Mouse (Mus musculus): ENCODE results near the gene Tmod1. TPM values are rescaled to one million over a fixed set of nuclear protein-coding genes. Genes with fewer than 3 reads are reported as not detected.

Gene Tmod1
- polyA plus RNA-seq, 3 experiments from 2014 or later = 4.1 to 5.1 TPM; not detected in 1

DNA sequence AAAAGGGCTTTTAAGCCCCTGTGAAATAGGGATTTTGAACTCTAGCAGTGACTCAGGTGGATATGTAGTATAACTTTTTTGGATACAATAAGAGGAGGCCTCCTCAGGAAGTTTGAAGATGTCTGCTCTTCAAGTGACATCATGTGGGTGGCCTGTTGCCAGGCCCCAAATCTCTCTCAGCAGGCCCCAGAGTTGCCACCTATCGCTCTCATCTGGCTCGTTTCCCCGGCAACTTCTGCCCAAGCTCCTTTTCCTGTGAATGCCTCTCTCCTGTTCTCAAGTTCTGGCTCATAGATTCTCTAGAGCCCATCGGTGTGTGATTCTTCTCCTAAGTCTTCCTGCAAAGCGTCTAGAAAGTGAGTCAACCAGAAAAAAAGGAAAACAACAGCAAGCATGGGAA lies 17.4 kb downstream of the Tmod1 start:
- ATAC-seq = no peak

DNA sequence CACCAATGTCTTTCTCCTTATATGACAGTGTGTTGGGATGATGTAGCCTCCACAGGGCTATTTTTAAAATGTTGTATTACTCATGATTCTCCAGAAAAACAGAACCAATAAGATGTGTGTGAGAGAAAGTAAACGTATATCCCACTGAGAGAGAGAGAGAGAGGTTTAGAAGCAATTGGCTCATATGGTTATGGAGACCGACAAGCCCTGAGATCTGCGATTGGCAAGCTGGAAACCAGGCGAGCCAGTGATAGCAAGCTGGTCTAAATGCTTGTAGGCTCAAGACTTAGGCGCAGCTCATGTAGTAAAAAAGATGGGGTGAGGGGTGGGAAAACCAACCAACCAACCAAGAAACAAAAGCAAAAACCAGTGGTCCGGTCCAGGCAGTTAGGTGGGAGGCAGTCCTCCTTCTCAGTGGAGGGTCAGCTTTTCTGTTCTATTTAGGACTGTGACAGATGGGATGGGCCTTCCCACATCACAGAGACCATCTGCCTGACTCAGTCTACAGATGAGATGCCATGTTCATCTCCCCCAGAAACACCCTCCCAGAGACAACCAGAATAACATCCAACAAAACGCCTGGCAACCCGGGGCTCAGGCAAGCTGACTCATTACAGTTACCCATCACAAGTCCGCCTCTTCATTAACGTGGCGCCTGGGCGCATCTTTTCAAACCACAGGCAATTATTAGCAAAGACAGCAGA lies 22.7 kb downstream of the Tmod1 start:
- ATAC-seq = no peak

DNA sequence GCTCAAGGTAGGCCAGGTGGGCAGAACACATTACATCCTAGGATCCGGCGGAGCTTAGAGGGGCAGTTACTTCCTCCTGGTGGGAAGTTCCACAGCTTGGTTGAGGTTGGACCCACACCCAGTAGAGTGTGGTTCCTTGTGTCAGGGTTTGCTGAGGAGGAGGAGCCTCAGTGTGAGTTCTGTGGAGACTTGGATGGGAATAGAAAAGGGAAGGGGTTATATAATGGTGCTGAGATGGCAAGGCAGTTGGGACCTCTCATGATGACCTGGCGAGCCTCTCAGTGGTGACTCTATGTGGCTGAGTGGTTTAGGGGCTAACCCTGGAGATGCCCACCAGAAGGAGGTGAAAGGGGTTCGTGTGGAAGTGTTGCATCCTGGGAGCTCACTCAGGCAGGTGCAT lies 25.1 kb downstream of the Tmod1 start:
- no peak for ATAC-seq

DNA sequence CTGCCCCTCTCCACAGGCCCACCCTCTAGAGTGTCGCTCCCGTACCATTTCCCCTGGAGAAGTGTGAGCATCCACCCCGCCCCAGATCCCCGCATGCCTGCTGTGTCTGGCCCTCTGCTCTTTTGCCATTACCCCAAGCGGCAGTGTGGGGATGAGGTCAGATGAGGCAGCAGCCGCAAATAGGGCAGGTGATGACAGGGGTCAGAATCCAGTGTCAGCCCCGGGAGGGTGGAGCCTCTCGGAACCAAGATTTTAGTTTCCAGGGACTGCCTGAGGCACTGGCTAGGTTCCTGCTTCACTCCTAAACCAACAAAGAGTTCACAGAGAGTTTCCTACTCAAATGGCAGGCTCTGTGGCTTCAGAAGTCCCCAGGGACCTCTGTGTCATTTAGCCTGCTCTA lies 25.5 kb downstream of the Tmod1 start:
- ATAC-seq = no peak

DNA sequence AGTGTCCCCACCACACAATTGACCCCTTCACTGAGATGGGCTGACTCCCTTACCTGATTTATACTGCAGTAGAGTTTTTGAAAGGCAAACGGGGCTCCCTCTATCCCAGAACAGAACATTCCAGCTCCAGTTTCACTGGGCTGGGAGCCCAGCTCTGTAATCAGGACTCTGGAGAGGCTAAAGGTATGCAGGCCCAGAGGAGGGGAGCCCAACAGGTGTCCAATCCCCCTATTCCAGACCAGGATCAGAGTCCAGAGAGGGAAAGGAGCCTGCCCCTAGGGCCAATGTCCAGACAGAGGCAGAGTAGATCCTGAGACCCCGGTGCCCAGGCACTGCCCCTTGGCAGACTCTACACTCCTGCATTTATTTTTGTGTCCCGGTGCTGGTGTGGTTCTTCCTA lies 26.2 kb downstream of the Tmod1 start:
- ATAC-seq = no peak

DNA sequence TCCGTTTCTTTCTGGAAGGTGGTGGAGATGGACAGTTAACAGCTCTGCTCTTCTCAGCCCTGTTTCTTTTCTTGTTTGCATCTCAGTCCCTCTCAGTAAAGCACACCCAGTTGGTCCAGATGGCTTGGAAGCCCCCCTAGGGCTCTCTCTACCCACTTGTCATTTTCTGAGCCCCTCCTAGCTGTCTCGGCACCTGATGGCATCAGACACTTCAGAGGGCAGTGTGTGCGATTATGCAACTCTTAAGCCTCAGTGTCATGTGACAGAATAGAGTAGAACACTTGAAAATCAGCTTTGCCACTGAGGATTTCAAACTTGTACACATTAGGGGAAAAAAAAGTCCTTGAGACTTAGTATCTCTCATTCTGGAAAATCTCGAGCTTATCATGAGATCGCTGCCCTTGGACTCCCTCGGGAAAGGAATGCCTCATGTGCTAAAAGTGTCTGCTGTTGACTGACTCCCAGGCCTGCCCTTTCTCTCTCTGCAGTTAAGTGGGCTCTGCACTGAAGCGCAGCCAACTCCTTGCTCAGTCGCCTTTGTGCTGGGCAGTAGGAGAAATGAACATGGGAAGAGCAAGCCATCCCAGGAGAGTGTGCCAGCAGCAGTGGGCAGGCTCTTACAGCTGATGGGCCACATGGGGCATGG lies 27.1 kb downstream of the Tmod1 start:
- ATAC-seq = no peak

DNA sequence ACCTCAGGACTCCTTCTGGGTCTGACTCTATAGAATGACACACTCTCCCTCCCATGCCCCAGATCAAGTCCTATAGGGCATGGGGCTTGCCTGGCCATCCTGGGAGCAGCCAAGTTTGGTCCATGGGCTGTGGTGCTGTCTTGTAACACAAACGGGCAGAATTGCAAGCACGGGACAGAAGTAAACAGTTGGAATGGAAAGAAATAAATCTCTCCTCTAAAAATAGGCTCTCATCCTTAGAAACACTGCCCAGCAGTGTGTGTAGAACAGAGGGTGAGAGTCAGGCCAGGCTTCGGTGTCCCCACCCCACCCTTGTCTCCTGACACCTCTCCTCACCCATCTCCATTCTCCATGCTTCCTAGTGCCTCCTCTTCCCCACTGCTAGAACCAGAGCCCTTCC lies 29.3 kb downstream of the Tmod1 start:
- ATAC-seq = no peak

DNA sequence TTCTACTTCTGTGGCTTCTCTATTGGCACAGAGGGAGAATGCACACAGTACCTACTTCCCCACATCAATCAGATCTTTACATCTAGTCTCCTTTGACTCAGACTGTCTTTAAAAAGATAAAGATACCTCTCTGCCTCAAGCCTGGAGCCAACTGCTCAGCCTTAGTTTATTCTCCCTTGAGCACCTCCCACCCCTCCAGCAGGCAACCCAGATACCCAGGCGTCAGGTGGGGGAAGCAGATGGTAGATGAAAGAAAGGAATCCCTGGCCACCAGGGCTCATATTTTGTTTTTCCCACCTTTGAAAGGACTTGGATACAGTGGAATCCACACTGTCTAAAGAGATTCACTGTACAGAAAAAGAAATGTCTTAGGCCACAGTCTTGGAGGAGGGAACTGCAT lies 29.8 kb downstream of the Tmod1 start:
- no peak for ATAC-seq

DNA sequence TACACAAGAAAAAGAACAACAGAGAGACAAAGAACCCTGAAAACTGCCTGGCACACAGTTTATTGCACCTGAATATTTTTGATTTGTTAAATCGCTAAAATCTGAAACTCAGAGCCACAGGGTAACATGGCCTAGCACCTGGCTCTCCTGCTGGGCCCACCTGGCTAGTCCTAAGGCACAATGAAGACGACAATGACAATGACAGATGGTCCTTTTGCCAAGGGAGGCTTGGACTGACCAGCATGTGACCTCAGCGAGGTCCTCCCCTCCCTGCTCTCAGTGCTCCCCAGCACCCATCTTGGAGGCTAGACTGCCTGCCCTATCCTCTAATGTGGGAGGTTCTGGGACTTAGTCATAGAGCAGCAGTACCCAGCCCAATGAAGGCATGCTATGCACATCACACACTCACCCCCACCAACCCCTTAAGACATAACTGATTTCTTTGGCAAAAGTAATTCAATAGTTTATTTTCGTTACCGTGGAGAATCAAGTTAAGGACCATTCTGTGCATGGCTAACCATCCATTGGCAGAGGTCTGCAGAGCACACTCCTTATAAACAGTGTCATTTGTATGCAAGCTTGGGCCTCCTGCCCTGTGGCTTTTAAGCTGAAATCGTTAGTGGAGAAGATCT lies 31.2 kb downstream of the Tmod1 start:
- ATAC-seq = no peak

DNA sequence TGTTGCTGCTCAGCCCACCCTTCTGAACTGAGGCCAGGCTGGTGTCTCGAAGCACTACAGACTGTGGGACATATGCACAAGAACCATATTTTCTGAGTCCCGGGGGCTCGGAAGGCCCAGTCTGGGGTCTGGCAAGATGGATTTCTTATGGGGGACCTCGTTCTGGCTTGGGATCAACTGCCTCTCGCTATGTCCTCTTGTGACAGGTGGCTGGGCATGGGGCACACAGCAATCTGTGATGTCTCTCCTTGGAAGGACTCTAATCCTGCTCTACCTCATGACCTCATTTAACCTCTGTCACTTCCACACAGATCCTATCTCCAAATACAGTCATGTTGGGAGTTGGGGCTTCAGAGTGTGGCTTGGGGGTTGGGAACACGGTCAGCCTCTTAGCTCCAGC lies 33.9 kb downstream of the Tmod1 start:
- no peak for ATAC-seq

DNA sequence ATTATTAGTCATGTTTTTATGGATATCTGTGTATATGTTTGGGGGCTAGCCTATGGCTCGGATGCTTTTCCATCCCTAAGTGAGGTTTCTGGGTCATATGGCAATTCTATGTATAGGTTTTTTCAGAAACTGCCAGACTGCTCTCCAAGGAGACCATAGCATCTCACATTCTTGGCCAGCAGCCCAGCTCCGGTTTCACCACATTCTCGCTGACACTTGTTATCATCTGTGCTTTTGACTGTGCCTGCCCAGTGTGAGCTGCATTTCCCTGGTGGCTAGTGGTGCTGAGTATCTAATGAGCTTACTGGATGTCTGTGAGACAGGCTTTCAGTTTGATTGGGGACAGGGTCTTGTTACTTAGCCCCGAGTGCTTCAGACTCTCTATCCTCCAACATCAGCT lies 35.0 kb downstream of the Tmod1 start:
- no peak for ATAC-seq

DNA sequence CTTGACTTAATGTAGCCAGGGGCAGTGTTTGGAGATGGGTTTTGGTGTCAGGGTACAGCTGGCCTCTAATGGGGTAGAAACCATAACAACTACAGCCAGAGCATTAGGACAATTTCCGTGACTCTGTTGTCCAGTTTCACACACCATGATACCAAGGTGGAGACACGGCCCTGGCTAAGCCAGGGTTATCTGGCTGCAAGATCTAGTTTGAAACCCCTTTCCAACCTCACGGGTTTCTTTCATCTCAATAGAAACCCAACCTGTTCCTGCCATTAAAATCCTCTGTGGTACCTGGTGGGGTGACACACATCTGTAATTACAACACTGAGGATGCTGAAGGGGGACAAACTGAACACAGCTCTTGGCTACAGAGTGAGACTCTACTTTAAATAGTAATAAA lies 36.9 kb downstream of the Tmod1 start:
- no peak for ATAC-seq

DNA sequence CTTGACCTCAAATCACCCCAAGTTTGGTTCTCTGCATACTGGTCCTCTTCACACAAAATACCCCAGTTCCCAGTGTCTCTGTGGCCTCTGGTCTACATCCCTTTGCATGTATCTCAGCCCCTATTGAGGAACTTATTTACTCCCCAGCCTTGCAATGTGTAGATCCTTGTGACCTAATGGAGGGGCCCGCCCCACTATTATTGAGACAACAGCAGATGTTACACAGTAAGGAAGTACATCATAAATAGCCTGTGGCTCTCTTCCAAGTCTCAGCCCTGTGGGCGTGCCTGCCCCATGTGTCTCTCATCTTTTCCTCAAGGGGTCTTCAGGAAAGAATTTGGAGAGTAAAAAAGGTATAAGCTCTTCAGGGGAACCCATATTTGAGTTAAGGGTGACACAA lies 38.2 kb downstream of the Tmod1 start:
- ATAC-seq = no peak

DNA sequence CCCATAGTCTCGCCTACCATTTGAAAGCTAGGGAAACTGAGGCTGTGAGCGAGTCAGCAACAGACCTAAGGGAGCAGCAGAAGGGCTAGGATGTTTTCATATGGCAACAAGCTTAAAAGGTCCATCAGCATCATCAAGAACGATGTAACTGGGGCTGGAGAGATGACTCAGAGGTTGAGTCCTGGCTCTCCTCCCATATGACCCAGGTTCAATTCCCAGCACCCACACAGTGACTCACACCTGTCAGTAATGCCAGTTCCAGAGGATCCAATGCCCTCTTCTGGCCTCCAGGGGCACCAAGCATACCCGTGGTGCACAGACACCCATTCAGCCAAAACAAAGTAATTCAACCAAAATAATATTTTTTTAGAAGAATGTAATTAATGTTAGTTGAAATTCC lies 41.5 kb downstream of the Tmod1 start:
- ATAC-seq = no peak

DNA sequence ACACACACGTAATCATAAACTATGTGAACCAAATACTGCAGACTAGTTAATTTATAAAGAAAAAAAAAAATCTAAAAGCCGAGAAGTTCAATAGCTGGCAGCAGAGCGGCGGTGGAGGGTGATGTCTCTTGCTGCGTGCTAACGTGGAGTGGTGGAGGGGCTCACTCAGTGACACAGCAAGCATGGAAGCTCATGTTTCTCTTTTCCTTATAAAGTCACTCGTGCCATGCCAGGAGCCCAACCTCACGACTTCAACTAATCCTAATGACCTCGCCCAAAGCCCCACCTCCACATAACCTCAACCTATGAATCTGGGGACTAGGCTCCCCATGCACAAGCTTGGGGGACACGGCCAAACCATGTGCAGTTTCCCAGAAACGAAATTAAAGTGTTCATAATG lies 43.8 kb downstream of the Tmod1 start:
- ATAC-seq = no peak

DNA sequence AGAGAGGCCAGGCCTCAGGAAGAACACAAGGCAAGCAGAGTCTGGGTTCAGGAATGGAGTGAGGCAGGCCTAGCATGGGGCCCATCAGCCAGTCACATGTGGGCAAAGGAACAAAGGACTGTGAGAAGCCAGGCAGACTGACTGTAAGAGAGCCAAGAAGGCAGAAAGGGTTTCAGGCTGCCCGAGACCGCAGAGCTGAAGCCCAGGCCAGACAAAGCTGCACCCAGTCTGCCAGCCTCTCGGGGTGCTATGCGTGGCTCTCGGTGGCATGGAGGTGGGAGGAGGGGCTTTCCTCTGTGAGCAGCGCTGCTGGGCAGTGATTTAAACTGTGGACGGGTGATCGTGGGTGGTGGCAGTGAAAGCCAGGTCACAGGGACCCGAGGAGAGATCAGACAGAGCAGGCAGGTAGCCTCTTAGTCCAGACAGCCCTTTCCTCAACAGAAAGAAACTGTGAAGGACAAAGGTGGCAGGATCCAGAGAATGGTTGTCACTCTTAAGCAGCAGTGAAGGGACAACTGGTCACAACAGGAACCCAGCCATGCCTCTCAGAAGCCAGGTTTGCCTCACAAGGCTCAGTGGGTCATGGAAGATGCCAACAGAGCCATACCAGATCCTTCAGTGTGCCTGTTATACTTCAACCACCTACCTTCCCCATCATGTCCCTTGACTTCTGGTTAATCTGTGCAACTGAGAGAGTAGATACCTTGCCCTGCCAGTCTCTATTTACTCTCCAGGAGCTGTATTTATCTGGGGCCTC lies 45.9 kb downstream of the Tmod1 start:
- ATAC-seq = no peak

DNA sequence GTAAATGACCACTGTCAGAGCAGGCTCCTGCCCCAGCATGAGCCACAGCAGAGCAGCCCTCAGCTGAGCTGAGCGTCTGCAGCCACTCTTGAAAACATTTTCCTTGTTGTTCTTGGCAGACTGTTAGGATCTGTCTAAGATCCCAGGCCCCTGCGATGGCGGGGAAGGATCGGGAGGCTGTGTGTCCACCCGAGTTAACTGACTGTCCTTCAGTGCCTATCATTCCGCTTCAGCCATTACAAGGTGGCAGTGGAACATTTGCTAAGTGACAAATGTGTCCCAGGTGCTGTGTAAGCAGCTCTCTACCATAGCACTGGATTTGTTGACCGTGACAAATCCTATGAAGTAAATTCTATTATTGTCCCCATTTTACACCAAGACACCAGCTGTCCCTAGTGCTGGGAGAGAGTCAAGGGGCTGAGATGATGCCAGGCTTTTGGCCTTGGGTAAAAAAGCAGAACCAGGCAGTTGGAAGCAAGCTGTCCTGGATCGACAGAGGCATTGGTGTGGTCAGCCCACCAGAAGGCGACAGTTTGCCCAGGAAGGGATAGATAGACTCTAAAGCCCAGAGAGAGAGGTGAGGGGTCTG lies 46.6 kb downstream of the Tmod1 start:
- no peak for ATAC-seq

DNA sequence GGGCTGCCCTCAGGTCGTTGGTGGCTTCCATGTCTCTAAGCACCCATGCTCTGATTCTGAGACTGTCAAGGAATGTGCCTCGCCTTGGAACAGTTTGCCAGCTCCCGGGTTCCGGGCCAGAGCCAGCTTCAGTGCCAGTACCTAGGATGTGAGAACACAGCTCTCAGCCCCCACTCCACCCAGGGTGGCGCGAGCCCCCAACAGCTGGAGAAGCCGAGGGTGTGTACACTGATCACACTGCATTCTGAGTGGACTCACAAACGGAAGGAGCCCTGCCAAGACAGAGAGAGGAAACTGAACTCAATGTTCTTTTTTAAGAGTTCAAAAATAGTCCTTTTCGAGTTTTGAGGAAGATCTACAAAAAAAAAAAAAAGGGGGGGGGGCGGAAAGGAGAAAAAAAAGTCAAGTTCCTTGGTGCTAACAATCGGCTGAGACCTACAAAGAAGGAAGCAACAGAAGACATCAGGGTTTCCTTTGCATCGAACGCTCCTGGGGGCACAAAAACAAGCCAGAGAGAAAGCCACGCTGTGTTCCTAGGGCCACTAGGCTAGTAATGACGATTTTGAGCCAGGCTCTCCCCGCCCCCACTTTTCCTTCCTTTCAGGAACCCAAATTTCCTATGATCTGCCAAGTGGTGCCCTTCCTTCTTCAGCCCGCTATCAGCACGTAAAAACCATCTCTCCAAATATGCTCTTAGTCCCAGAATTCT lies 48.1 kb downstream of the Tmod1 start:
- no peak for ATAC-seq

DNA sequence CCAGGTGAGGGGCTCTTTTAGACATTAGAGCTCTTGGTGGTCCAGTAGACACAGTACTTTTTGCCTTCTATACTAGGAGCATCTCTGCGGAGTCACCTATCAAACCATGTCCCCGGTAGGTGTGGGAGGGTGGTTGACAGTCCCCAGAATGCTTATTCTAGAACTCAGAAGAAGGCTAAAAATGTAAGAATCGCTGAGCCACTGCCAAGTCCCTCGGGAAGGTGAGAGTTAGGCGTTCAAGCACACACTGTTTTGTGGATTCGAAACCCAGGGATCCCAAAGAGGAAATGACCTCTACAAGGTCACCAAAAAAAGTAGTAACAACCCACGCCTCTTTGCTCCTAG lies 48.7 kb downstream of the Tmod1 start:
- ATAC-seq = no peak

DNA sequence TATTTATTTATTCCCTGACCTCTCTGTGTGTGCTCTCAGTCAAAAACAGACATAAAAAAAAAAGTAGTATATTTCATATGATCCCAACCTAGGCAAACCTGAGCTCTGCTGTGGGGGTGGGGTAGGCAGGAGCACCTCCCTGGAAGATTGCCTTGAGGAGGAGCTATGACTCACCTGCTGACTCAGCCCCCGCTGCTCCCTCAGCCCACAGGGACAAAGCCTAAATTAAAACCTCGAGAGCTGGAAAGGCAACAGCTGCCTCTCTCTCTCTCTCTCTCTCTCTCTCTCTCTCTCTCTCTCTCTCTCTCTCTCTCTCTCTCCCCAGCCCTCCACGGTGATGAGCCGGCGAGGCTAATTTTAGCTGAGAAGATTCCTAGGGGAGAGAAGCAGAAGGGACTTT lies 49.1 kb downstream of the Tmod1 start:
- ATAC-seq = no peak

DNA sequence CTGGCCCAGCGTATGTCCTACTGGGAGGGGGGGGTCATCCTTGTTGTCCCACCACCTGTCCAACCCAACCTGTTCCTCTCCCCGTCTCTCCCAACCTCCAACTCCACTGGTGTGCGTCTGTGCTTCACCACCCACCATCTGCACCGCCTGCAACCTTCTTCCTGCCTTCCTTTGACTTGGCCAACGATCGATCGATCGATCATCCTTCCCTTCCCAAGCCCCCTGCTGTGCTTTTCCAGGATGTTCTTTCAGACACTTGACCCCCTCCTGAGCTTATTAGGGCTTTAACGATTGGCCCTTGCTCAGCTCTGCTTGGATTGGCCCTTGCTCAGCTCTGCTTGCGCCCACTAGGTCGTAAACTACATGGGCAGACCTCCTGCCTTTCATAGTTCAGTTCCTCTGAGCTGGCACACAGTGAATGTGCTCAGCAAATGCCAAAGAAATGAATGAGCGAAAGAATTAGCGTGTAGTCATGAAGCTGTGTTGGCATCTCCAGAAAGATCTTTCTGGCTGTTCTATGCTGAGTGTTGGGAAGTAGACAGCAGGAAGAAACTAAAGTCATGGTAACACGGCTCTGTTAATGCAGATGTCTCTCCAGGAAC lies 50.9 kb downstream of the Tmod1 start:
- ATAC-seq = no peak

DNA sequence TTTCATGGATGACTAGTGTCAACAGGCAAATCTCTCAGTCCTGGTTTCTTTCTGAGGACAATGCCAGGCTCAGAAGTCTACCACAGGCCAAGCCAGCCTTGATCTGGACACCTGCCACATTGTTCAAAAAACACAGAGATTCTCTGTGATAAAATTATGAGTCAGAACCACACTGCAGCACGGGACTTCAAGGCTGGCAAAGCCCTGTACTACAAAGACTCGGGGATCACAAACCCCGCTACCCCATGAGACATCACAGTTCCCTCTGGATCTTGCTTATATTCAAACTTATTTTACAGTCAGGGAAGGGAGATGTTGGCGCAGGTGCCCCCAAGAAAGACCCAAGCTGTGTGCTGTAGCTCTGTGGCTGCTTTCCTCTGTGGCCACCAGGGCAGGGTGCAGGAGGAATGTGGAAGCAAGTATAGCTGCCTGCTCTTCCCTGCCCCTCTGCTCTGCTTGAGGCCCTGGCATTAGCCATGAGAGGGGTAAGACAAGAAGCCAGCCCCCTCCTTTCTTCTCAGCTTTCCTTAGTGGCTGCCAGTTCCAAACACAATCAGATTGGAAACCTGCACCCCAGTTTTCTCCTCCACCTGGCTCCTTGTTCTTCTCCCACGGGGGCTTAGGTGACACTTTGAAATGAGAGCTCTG lies 53.8 kb downstream of the Tmod1 start:
- ATAC-seq = no peak
